Mouse (Mus musculus) liver, embryonic 14.5 days (tissue): ENCODE measurements around the gene Smarcad1.

Source experiments
- CTCF ChIP-seq: IDR thresholded peaks from 2 replicates; pipeline ENCODE4 v1.5.1; 2016; ENCODE audit warnings: antibody characterized with exemption, low read depth, control low read depth
- EP300 ChIP-seq: IDR thresholded peaks from 2 replicates; pipeline ENCODE4 v1.6.1; 2016; ENCODE audit warnings: antibody characterized with exemption, low read depth

GRCm38 (mm10) chr6:65008836-65009235 is 33.5 kb upstream of the Smarcad1 start:
- TF ChIP-seq CTCF (no peak), EP300 (no peak)
